ENCODE assay signal across 10 mouse cellular contexts in the genomic region with DNA sequence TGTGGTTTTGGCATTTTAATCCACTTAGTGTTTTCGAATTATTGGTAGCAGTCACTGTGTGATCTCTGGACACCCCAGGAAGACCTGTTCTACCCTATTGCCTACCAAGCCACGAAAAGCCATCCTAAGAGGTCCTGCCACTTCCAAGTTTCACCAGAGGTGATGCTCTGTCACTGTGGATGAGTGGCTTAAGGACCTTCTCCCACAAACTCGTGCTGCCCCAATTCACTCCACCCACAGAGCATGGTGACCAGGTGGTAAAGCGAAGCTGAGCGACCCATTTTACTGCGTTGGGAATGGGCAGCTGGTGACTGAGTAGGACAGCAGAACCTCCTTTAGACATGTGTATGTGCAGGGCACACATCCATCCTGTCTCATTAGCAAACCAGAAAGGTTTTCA. TPM values are rescaled to one million over a fixed set of nuclear protein-coding genes. Genes with fewer than 3 reads are reported as not detected.
DNase-seq lines count a peak whose midpoint lies in the region; ATAC-seq lines count a peak whose summit lies in the region.
"Had no signal": no experiment of that assay in that cellular context is flagged by ENCODE, and none has a peak within 500 bp of the region (broad histone marks: within the 10 kb centered on the region; RNA-seq: fewer than 3 reads in every experiment).

No protein-coding gene starts in this region.

- H3K27me3 ChIP-seq in hindbrain, embryonic 15.5 days, result no peaks in the 10 kb centered on the region
- H3K27me3 ChIP-seq in hindbrain, embryonic 14.5 days (ENCODE audit: control insufficient read depth, insufficient read depth, low read length), result no peaks in the 10 kb centered on the region
- H3K27me3 ChIP-seq in heart, embryonic 13.5 days (replicated peaks), result no peaks in the 10 kb centered on the region
- H3K27me3 ChIP-seq: embryonic facial prominence, embryonic 15.5 days; midbrain, embryonic 12.5 days had no signal

- no peak overlapping the region for H3K4me2 ChIP-seq in hindbrain, embryonic 15.5 days
- no peak overlapping the region for H3K4me2 ChIP-seq in hindbrain, embryonic 14.5 days (replicated peaks)
- H3K4me2 ChIP-seq in heart, embryonic 13.5 days, result no peak overlapping the region
- H3K4me2 ChIP-seq: embryonic facial prominence, embryonic 15.5 days; midbrain, embryonic 12.5 days had no signal

- WGBS in hindbrain, embryonic 15.5 days, result 82% methylated on average over 6 of the region's 6 CpGs
- WGBS in hindbrain, embryonic 14.5 days, result 82% methylated on average over 6 of the region's 6 CpGs
- 69% methylated on average over 6 of the region's 6 CpGs for WGBS in heart, embryonic 13.5 days

- H3K27ac ChIP-seq in hindbrain, embryonic 15.5 days (replicated peaks), result no peak overlapping the region
- no peak overlapping the region for H3K27ac ChIP-seq in hindbrain, embryonic 14.5 days
- H3K27ac ChIP-seq in heart, embryonic 13.5 days (replicated peaks), result peak overlapping the region; percentile 60
- H3K27ac ChIP-seq: embryonic facial prominence, embryonic 15.5 days had no signal

- H3K9me3 ChIP-seq in hindbrain, embryonic 15.5 days, result no peaks in the 10 kb centered on the region
- H3K9me3 ChIP-seq in hindbrain, embryonic 14.5 days (ENCODE audit: control insufficient read depth, low read length), result no peaks in the 10 kb centered on the region
- H3K9me3 ChIP-seq in heart, embryonic 13.5 days, result no peaks in the 10 kb centered on the region
- H3K9me3 ChIP-seq: embryonic facial prominence, embryonic 15.5 days; midbrain, embryonic 12.5 days had no signal

- H3K4me3 ChIP-seq in hindbrain, embryonic 15.5 days, result no peak overlapping the region
- H3K4me3 ChIP-seq in hindbrain, embryonic 14.5 days (replicated peaks; ENCODE audit: low read length), result no peak overlapping the region
- no peak overlapping the region for H3K4me3 ChIP-seq in heart, embryonic 13.5 days
- H3K4me3 ChIP-seq: embryonic facial prominence, embryonic 15.5 days; midbrain, embryonic 12.5 days had no signal

- H3K4me1 ChIP-seq in hindbrain, embryonic 15.5 days (replicated peaks), result peaks cover 20% of the 10 kb centered on the region
- 0 out of 2 replicates have a peak, but pooled peaks cover 8% of the 10 kb centered on the region for H3K4me1 ChIP-seq in hindbrain, embryonic 14.5 days (replicated peaks; ENCODE audit: control insufficient read depth, insufficient read depth, low read length)
- peaks cover 50% of the 10 kb centered on the region for H3K4me1 ChIP-seq in heart, embryonic 13.5 days

- ATAC-seq in hindbrain, embryonic 15.5 days (ENCODE audit: low FRiP score, low read depth), result peak; percentile 20; the same call in 1 of the 2 replicates
- ATAC-seq in hindbrain, embryonic 14.5 days (ENCODE audit: low FRiP score), result no peak
- no peak for ATAC-seq in heart, embryonic 13.5 days (ENCODE audit: extremely low read depth, insufficient number of reproducible peaks, low FRiP score, low TSS enrichment)
- ATAC-seq in granulocyte monocyte progenitor cell, adult 5-6 weeks (replicated peaks; ENCODE audit: poor library complexity, severe bottlenecking), result no peak

- DNase-seq in hindbrain, embryonic 14.5 days (ENCODE audit: low spot score), result no peak
- DNase-seq in lung, postnatal 10 days, result peak; percentile 7
- DNase-seq in lung, postnatal 36 days, result no peak
- DNase-seq in retina, postnatal 1 day, result peak; percentile 69
- no peak for DNase-seq in spleen, postnatal 10 days (ENCODE audit: low spot score in 2 of 2)

- no peak overlapping the region for H3K9ac ChIP-seq in hindbrain, embryonic 15.5 days
- no peak overlapping the region for H3K9ac ChIP-seq in hindbrain, embryonic 14.5 days
- peak overlapping the region; percentile 45; the same call in 1 of the 2 replicates for H3K9ac ChIP-seq in heart, embryonic 13.5 days
- H3K9ac ChIP-seq: embryonic facial prominence, embryonic 15.5 days; midbrain, embryonic 12.5 days had no signal

- H3K36me3 ChIP-seq in hindbrain, embryonic 15.5 days, result peaks cover 22% of the 10 kb centered on the region
- peaks cover 25% of the 10 kb centered on the region for H3K36me3 ChIP-seq in hindbrain, embryonic 14.5 days (replicated peaks; ENCODE audit: control insufficient read depth, insufficient read depth)
- H3K36me3 ChIP-seq in heart, embryonic 13.5 days, result peaks cover 39% of the 10 kb centered on the region

RNA-seq across cellular contexts. Expression of a gene that starts 27.7 kb away (rescaled TPM):
- 0.71 and 0.80 TPM in 2 replicates for polyA plus RNA-seq in hindbrain, embryonic 15.5 days (2015; fragmentation: Nextera tagmentation; extraction: Ambion mirVana)
- 0.87 and 0.94 TPM in 2 replicates for polyA plus RNA-seq in hindbrain, embryonic 14.5 days (2014; fragmentation: Nextera tagmentation; extraction: Ambion mirVana)
- polyA plus RNA-seq in heart, embryonic 13.5 days (2015; fragmentation: Nextera tagmentation; extraction: Ambion mirVana), result 33.1 and 36.3 TPM in 2 replicates
- total RNA-seq in granulocyte monocyte progenitor cell, adult 5-6 weeks (2014; fragmentation: Nextera tagmentation), result 0.09 and 0.41 TPM in 2 replicates
- 0.05 and 0.34 TPM in 2 replicates for total RNA-seq in granulocyte monocyte progenitor cell, adult 5-6 weeks (2017)

RNA-seq across cellular contexts. Expression of a gene that starts 49.2 kb away (rescaled TPM):
- 53.7 and 54.7 TPM in 2 replicates for polyA plus RNA-seq in hindbrain, embryonic 15.5 days (2015; fragmentation: Nextera tagmentation; extraction: Ambion mirVana)
- polyA plus RNA-seq in hindbrain, embryonic 14.5 days (2014; fragmentation: Nextera tagmentation; extraction: Ambion mirVana), result 50.0 and 53.1 TPM in 2 replicates
- polyA plus RNA-seq in heart, embryonic 13.5 days (2015; fragmentation: Nextera tagmentation; extraction: Ambion mirVana), result 38.3 and 41.4 TPM in 2 replicates
- total RNA-seq in granulocyte monocyte progenitor cell, adult 5-6 weeks (2014; fragmentation: Nextera tagmentation), result 82.0 and 87.6 TPM in 2 replicates
- total RNA-seq in granulocyte monocyte progenitor cell, adult 5-6 weeks (2017), result 135 and 145 TPM in 2 replicates

Comparison
In these comparisons a context has a peak if more than half of its experiments do, and no peak if none do; other contexts are left out.
1. DNase-seq: peak in lung, postnatal 10 days (single experiment) and retina, postnatal 1 day (single experiment); none in hindbrain, embryonic 14.5 days (single experiment), lung, postnatal 36 days (single experiment) and spleen, postnatal 10 days (0 of 2).
2. RNA of a gene that starts 27.7 kb away (polyA plus RNA-seq): 33.1 to 36.3 TPM in heart, embryonic 13.5 days; 0.87 to 0.94 TPM in hindbrain, embryonic 14.5 days and 0.71 to 0.80 TPM in hindbrain, embryonic 15.5 days; every median in the first group is over 10 times any median in the second.